Mouse (Mus musculus): ENCODE data around the gene Spg20. TPM values are rescaled to one million over a fixed set of nuclear protein-coding genes. Genes with fewer than 3 reads are reported as not detected.

Gene Spg20
- 11.8 and 16.4 TPM in 2 replicates for polyA plus RNA-seq (2014; fragmentation: Nextera tagmentation; extraction: Ambion mirVana)

- DNase-seq (peak; percentile 96), ATAC-seq (ENCODE audit: low FRiP score, low TSS enrichment) (peak; percentile 95)
- WGBS, result 1% methylated on average over 58 of the region's 58 CpGs
- Histone ChIP-seq H3K4me2 (ENCODE audit: low read length) (peak within 1 kb of the TSS; percentile 81), H3K4me3 (replicated peaks; ENCODE audit: low read depth, low read length) (peak within 1 kb of the TSS; percentile 85), H3K9me3 (ENCODE audit: control insufficient read depth, low read length) (no peaks in the 10 kb centered on the region), H3K36me3 (ENCODE audit: control insufficient read depth, insufficient read depth, low read length) (peaks cover 2% of the 10 kb centered on the region), H3K9ac (replicated peaks; ENCODE audit: low read length) (peak within 1 kb of the TSS; percentile 92), H3K4me1 (ENCODE audit: control insufficient read depth, insufficient read depth, low read length) (peaks cover 13% of the 10 kb centered on the region), H3K27me3 (ENCODE audit: control insufficient read depth, insufficient read depth, low read length) (no peaks in the 10 kb centered on the region), H3K27ac (replicated peaks; ENCODE audit: low read depth, low read length) (peak within 1 kb of the TSS; percentile 90)
Observed at GRCm38 (mm10) chr3:55111935-55112709, at the start of gene Spg20. Gene Spg20, plus strand, starts transcription at chr3:55112108.

GRCm38 (mm10) chr3:55062653-55063052 lies 49.3 kb upstream of the Spg20 start:
- Histone ChIP-seq H3K9me3 (ENCODE audit: control insufficient read depth, low read length) (no peaks in the 10 kb centered on the region), H3K36me3 (ENCODE audit: control insufficient read depth, insufficient read depth, low read length) (no peaks in the 10 kb centered on the region), H3K27me3 (ENCODE audit: control insufficient read depth, insufficient read depth, low read length) (no peaks in the 10 kb centered on the region), H3K4me2 (ENCODE audit: low read length) (no peak overlapping the region), H3K27ac (replicated peaks; ENCODE audit: low read depth, low read length) (no peak overlapping the region), H3K4me1 (ENCODE audit: control insufficient read depth, insufficient read depth, low read length) (0 out of 2 replicates have a peak, but pooled peaks cover 2% of the 10 kb centered on the region), H3K4me3 (replicated peaks; ENCODE audit: low read depth, low read length) (no peak overlapping the region), H3K9ac (replicated peaks; ENCODE audit: low read length) (no peak overlapping the region)
- 60% methylated on average over 9 of the region's 9 CpGs for WGBS
- ATAC-seq (ENCODE audit: low FRiP score, low TSS enrichment), result no peak
- DNase-seq, result no peak

GRCm38 (mm10) chr3:55064396-55064795 lies 47.5 kb upstream of the Spg20 start:
- ATAC-seq (ENCODE audit: low FRiP score, low TSS enrichment) (peak; percentile 54; the same call in 1 of the 2 replicates), DNase-seq (peak; percentile 85)
- WGBS, result 11% methylated on average over 2 of the region's 2 CpGs
- Histone ChIP-seq H3K27ac (replicated peaks; ENCODE audit: low read depth, low read length) (no peak overlapping the region), H3K9ac (replicated peaks; ENCODE audit: low read length) (no peak overlapping the region), H3K4me1 (ENCODE audit: control insufficient read depth, insufficient read depth, low read length) (0 out of 2 replicates have a peak, but pooled peaks cover 2% of the 10 kb centered on the region), H3K4me2 (ENCODE audit: low read length) (no peak overlapping the region), H3K27me3 (ENCODE audit: control insufficient read depth, insufficient read depth, low read length) (no peaks in the 10 kb centered on the region), H3K36me3 (ENCODE audit: control insufficient read depth, insufficient read depth, low read length) (no peaks in the 10 kb centered on the region), H3K4me3 (replicated peaks; ENCODE audit: low read depth, low read length) (no peak overlapping the region), H3K9me3 (ENCODE audit: control insufficient read depth, low read length) (no peaks in the 10 kb centered on the region)

- no peak overlapping the region for H3K9ac ChIP-seq (replicated peaks; ENCODE audit: low read length)
Observed at GRCm38 (mm10) chr3:55065738-55066665, 45.9 kb upstream of the Spg20 start.

GRCm38 (mm10) chr3:55066666-55067023 lies 45.3 kb upstream of the Spg20 start:
- H3K27ac ChIP-seq (replicated peaks; ENCODE audit: low read depth, low read length), result peak overlapping the region; percentile 46
- H3K27me3 ChIP-seq (ENCODE audit: control insufficient read depth, insufficient read depth, low read length), result no peaks in the 10 kb centered on the region
- 37% methylated on average over 12 of the region's 12 CpGs for WGBS
- 0 out of 2 replicates have a peak, but pooled peaks cover 2% of the 10 kb centered on the region for H3K4me1 ChIP-seq (ENCODE audit: control insufficient read depth, insufficient read depth, low read length)
- no peak overlapping the region for H3K9ac ChIP-seq (replicated peaks; ENCODE audit: low read length)
- ATAC-seq (ENCODE audit: low FRiP score, low TSS enrichment), result peak; percentile 40; the same call in 1 of the 2 replicates
- DNase-seq, result peak; percentile 33
- no peak overlapping the region for H3K4me3 ChIP-seq (replicated peaks; ENCODE audit: low read depth, low read length)
- no peaks in the 10 kb centered on the region for H3K9me3 ChIP-seq (ENCODE audit: control insufficient read depth, low read length)
- H3K36me3 ChIP-seq (ENCODE audit: control insufficient read depth, insufficient read depth, low read length), result no peaks in the 10 kb centered on the region
- H3K4me2 ChIP-seq (ENCODE audit: low read length), result 0 out of 2 replicates have a peak overlapping the region, but pooled peaks have one; percentile 17

More at GRCm38 (mm10) chr3:55065738-55066665, 45.9 kb upstream of the Spg20 start:
- no peak overlapping the region for H3K4me3 ChIP-seq (replicated peaks; ENCODE audit: low read depth, low read length)
- peak overlapping the region; percentile 46 for H3K27ac ChIP-seq (replicated peaks; ENCODE audit: low read depth, low read length)
- H3K36me3 ChIP-seq (ENCODE audit: control insufficient read depth, insufficient read depth, low read length), result no peaks in the 10 kb centered on the region
- no peaks in the 10 kb centered on the region for H3K27me3 ChIP-seq (ENCODE audit: control insufficient read depth, insufficient read depth, low read length)
- WGBS, result 53% methylated on average over 14 of the region's 14 CpGs
- H3K4me1 ChIP-seq (ENCODE audit: control insufficient read depth, insufficient read depth, low read length), result 0 out of 2 replicates have a peak, but pooled peaks cover 2% of the 10 kb centered on the region
- ATAC-seq (ENCODE audit: low FRiP score, low TSS enrichment) (peak; percentile 40; the same call in 1 of the 2 replicates), DNase-seq (peak; percentile 61)
- no peaks in the 10 kb centered on the region for H3K9me3 ChIP-seq (ENCODE audit: control insufficient read depth, low read length)
- H3K4me2 ChIP-seq (ENCODE audit: low read length), result no peak overlapping the region

- no peak overlapping the region for H3K4me3 ChIP-seq (replicated peaks; ENCODE audit: low read depth, low read length)
- 45% methylated on average over 7 of the region's 7 CpGs for WGBS
- H3K27me3 ChIP-seq (ENCODE audit: control insufficient read depth, insufficient read depth, low read length), result no peaks in the 10 kb centered on the region
- no peak for ATAC-seq (ENCODE audit: low FRiP score, low TSS enrichment)
- H3K4me2 ChIP-seq (ENCODE audit: low read length), result no peak overlapping the region
- no peaks in the 10 kb centered on the region for H3K9me3 ChIP-seq (ENCODE audit: control insufficient read depth, low read length)
- DNase-seq, result no peak
- H3K36me3 ChIP-seq (ENCODE audit: control insufficient read depth, insufficient read depth, low read length), result no peaks in the 10 kb centered on the region
- no peak overlapping the region for H3K9ac ChIP-seq (replicated peaks; ENCODE audit: low read length)
- no peak overlapping the region for H3K27ac ChIP-seq (replicated peaks; ENCODE audit: low read depth, low read length)
- 0 out of 2 replicates have a peak, but pooled peaks cover 2% of the 10 kb centered on the region for H3K4me1 ChIP-seq (ENCODE audit: control insufficient read depth, insufficient read depth, low read length)
Observed at GRCm38 (mm10) chr3:55067791-55068434, 44.0 kb upstream of the Spg20 start.

GRCm38 (mm10) chr3:55074576-55075293 lies 37.2 kb upstream of the Spg20 start:
- no peak overlapping the region for H3K4me3 ChIP-seq (replicated peaks; ENCODE audit: low read depth, low read length)
- WGBS, result 71% methylated on average over 6 of the region's 6 CpGs
- no peaks in the 10 kb centered on the region for H3K9me3 ChIP-seq (ENCODE audit: control insufficient read depth, low read length)
- H3K9ac ChIP-seq (replicated peaks; ENCODE audit: low read length), result no peak overlapping the region
- no peak overlapping the region for H3K27ac ChIP-seq (replicated peaks; ENCODE audit: low read depth, low read length)
- H3K27me3 ChIP-seq (ENCODE audit: control insufficient read depth, insufficient read depth, low read length), result no peaks in the 10 kb centered on the region
- ATAC-seq (ENCODE audit: low FRiP score, low TSS enrichment), result no peak
- no peak overlapping the region for H3K4me2 ChIP-seq (ENCODE audit: low read length)
- H3K36me3 ChIP-seq (ENCODE audit: control insufficient read depth, insufficient read depth, low read length), result no peaks in the 10 kb centered on the region
- no peak for DNase-seq
- peaks cover 4% of the 10 kb centered on the region; the same call in 1 of the 2 replicates for H3K4me1 ChIP-seq (ENCODE audit: control insufficient read depth, insufficient read depth, low read length)

GRCm38 (mm10) chr3:55075294-55075648 lies 36.6 kb upstream of the Spg20 start:
- DNase-seq, result peak; percentile 36

More at GRCm38 (mm10) chr3:55075294-55075648, 36.6 kb upstream of the Spg20 start:
- Histone ChIP-seq H3K36me3 (ENCODE audit: control insufficient read depth, insufficient read depth, low read length) (no peaks in the 10 kb centered on the region), H3K9me3 (ENCODE audit: control insufficient read depth, low read length) (no peaks in the 10 kb centered on the region), H3K9ac (replicated peaks; ENCODE audit: low read length) (no peak overlapping the region), H3K27ac (replicated peaks; ENCODE audit: low read depth, low read length) (no peak overlapping the region), H3K27me3 (ENCODE audit: control insufficient read depth, insufficient read depth, low read length) (no peaks in the 10 kb centered on the region), H3K4me2 (ENCODE audit: low read length) (no peak overlapping the region), H3K4me1 (ENCODE audit: control insufficient read depth, insufficient read depth, low read length) (peaks cover 4% of the 10 kb centered on the region; the same call in 1 of the 2 replicates), H3K4me3 (replicated peaks; ENCODE audit: low read depth, low read length) (no peak overlapping the region)
- no peak for ATAC-seq (ENCODE audit: low FRiP score, low TSS enrichment)
- 43% methylated on average over 3 of the region's 3 CpGs for WGBS
